Mouse (Mus musculus) MEL (cell line): Measurements from ENCODE around the gene Tldc1. TPM values are rescaled to one million over a fixed set of nuclear protein-coding genes. Genes with fewer than 3 reads are reported as not detected.

ENCODE experiments used
- DNase-seq: peaks from one replicate; pipeline ENCODE4 v3.0.0; 2011; ENCODE audit warnings: low read depth, low spot score
- H3K27ac ChIP-seq: 2 replicates; pipeline ENCODE4 v1.5.1; 2012; ENCODE audit warnings: low read depth, mild to moderate bottlenecking, control low read depth, low read length, moderate library complexity; ENCODE audit not compliant: control insufficient read depth
- H3K27me3 ChIP-seq, 2 experiments: fragments of 150-350 bp in 1 of 2; sonication (generic) in 1 of 2; 2 replicates each; pipeline ENCODE4 v1.6.1; 2012; ENCODE audit warnings: low read length in 2 of 2, mild to moderate bottlenecking in 2 of 2, improper control_type of control experiment in 1 of 2, moderate library complexity in 1 of 2; ENCODE audit not compliant: insufficient read depth in 2 of 2, control insufficient read depth in 1 of 2
- H3K36me3 ChIP-seq, 2 experiments: 2 replicates each; pipeline ENCODE4 v1.6.1; 2012 to 2014; ENCODE audit warnings: low read length in 2 of 2, improper control_type of control experiment in 1 of 2, inconsistent platforms in 1 of 2, mild to moderate bottlenecking in 1 of 2; ENCODE audit not compliant: insufficient read depth in 2 of 2, control insufficient read depth in 1 of 2
- H3K4me1 ChIP-seq, 2 experiments: fragments of 150-350 bp in 1 of 2; sonication (generic) in 1 of 2; 2 replicates each; pipeline ENCODE4 v1.6.1; 2012; ENCODE audit warnings: low read length in 2 of 2, improper control_type of control experiment in 1 of 2, mild to moderate bottlenecking in 1 of 2; ENCODE audit not compliant: insufficient read depth in 2 of 2, control insufficient read depth in 1 of 2
- H3K4me3 ChIP-seq, 2 experiments: fragments of 150-350 bp in 1 of 2; sonication (generic) in 1 of 2; 2 replicates each; pipeline ENCODE4 v1.5.1; 2012; ENCODE audit warnings: low read depth in 2 of 2, low read length in 2 of 2, mild to moderate bottlenecking in 2 of 2, moderate library complexity in 2 of 2, control low read depth in 1 of 2, improper control_type of control experiment in 1 of 2; ENCODE audit not compliant: control insufficient read depth in 1 of 2, insufficient read depth in 1 of 2
- H3K79me2 ChIP-seq: 2 replicates; pipeline ENCODE4 v1.6.1; 2012; ENCODE audit warnings: mild to moderate bottlenecking, low read length, moderate library complexity; ENCODE audit not compliant: control insufficient read depth, poor library complexity, insufficient read depth
- H3K9ac ChIP-seq: 2 replicates; pipeline ENCODE4 v1.6.1; 2012; ENCODE audit warnings: low read depth, mild to moderate bottlenecking, control low read depth, low read length, moderate library complexity; ENCODE audit not compliant: control insufficient read depth, poor library complexity, severe bottlenecking
- H3K9me3 ChIP-seq: fragments of 150-350 bp; sonication (generic); replicated peaks from 2 replicates; pipeline ENCODE4 v1.6.1; 2012; ENCODE audit warnings: mild to moderate bottlenecking, low read length, improper control_type of control experiment, moderate library complexity; ENCODE audit not compliant: insufficient read depth
- BHLHE40 ChIP-seq: IDR thresholded peaks from 2 replicates; pipeline ENCODE4 v1.6.1; 2012; ENCODE audit warnings: low read depth, mild to moderate bottlenecking, inconsistent platforms, low read length, improper control_type of control experiment, borderline replicate concordance
- CHD1 ChIP-seq: IDR thresholded peaks from 2 replicates; pipeline ENCODE4 v1.6.1; 2012; ENCODE audit warnings: low read depth, mild to moderate bottlenecking, inconsistent platforms, low read length, improper control_type of control experiment
- CHD2 ChIP-seq: IDR thresholded peaks from 2 replicates; pipeline ENCODE4 v1.6.1; 2011; ENCODE audit warnings: low read length, improper control_type of control experiment
- CTCF ChIP-seq, 3 experiments: IDR thresholded peaks in 2 of 3; conservative IDR thresholded peaks in 1 of 3; 2 replicates each; pipeline ENCODE4 v1.5.1; 2011 to 2012; ENCODE audit warnings: low read length in 3 of 3, low read depth in 2 of 3, mild to moderate bottlenecking in 2 of 3, improper control_type of control experiment in 1 of 3, inconsistent platforms in 1 of 3, mixed read lengths in 1 of 3, moderate library complexity in 1 of 3; ENCODE audit not compliant: control insufficient read depth in 1 of 3, insufficient read depth in 1 of 3, poor library complexity in 1 of 3, severe bottlenecking in 1 of 3
- E2F4 ChIP-seq: IDR thresholded peaks from 2 replicates; pipeline ENCODE4 v1.6.1; 2011; ENCODE audit warnings: low read depth, low read length, improper control_type of control experiment, borderline replicate concordance
- ELF1 ChIP-seq: IDR thresholded peaks from 2 replicates; pipeline ENCODE4 v1.6.1; 2014; ENCODE audit warnings: low read depth, mild to moderate bottlenecking, inconsistent platforms, low read length, improper control_type of control experiment, moderate library complexity
- EP300 ChIP-seq, 2 experiments: IDR thresholded peaks; 2 replicates each; pipeline ENCODE4 v1.6.1; 2011; ENCODE audit warnings: improper control_type of control experiment in 2 of 2, low read length in 2 of 2, low read depth in 1 of 2, mild to moderate bottlenecking in 1 of 2
- ETS1 ChIP-seq: IDR thresholded peaks from 2 replicates; pipeline ENCODE4 v1.6.1; 2012; ENCODE audit warnings: low read depth, mild to moderate bottlenecking, inconsistent platforms, low read length, improper control_type of control experiment, moderate library complexity
- GABPA ChIP-seq: IDR thresholded peaks from 2 replicates; pipeline ENCODE4 v1.6.1; 2012; ENCODE audit warnings: low read depth, mild to moderate bottlenecking, inconsistent platforms, low read length, improper control_type of control experiment, moderate library complexity
- GATA1 ChIP-seq: IDR thresholded peaks from 2 replicates; pipeline ENCODE4 v1.6.1; 2011; ENCODE audit warnings: low read depth, low read length, improper control_type of control experiment
- JUND ChIP-seq: IDR thresholded peaks from 2 replicates; pipeline ENCODE4 v1.6.1; 2011; ENCODE audit warnings: low read depth, mild to moderate bottlenecking, improper control_type of control experiment, low read length
- KAT2A ChIP-seq: conservative IDR thresholded peaks from 2 replicates; pipeline ENCODE4 v1.6.1; 2012; ENCODE audit warnings: low read depth, low read length, improper control_type of control experiment, inconsistent platforms
- MAX ChIP-seq: IDR thresholded peaks from 2 replicates; pipeline ENCODE4 v1.6.1; 2011; ENCODE audit warnings: low read length, improper control_type of control experiment
- MAZ ChIP-seq: IDR thresholded peaks from 2 replicates; pipeline ENCODE4 v1.6.1; 2012; ENCODE audit warnings: low read depth, mild to moderate bottlenecking, inconsistent platforms, low read length, improper control_type of control experiment
- MEF2A ChIP-seq: IDR thresholded peaks from 2 replicates; pipeline ENCODE4 v1.6.1; 2014; ENCODE audit warnings: low read depth, mild to moderate bottlenecking, inconsistent platforms, low read length, improper control_type of control experiment; ENCODE audit not compliant: poor library complexity, insufficient replicate concordance, severe bottlenecking; ENCODE audit errors: extremely low read depth
- MXI1 ChIP-seq: IDR thresholded peaks from 2 replicates; pipeline ENCODE4 v1.6.1; 2011; ENCODE audit warnings: mild to moderate bottlenecking, low read depth, low read length, improper control_type of control experiment
- MYB ChIP-seq: IDR thresholded peaks from 2 replicates; pipeline ENCODE4 v1.6.1; 2011; ENCODE audit warnings: mild to moderate bottlenecking, low read depth, low read length, improper control_type of control experiment
- MYC ChIP-seq: IDR thresholded peaks from 2 replicates; pipeline ENCODE4 v1.6.1; 2011; ENCODE audit warnings: low read depth, mild to moderate bottlenecking, low read length, improper control_type of control experiment, moderate library complexity
- NELFE ChIP-seq: IDR thresholded peaks from 2 replicates; pipeline ENCODE4 v1.6.1; 2011; ENCODE audit warnings: low read depth, low read length, improper control_type of control experiment
- POLR2A ChIP-seq, 2 experiments: IDR thresholded peaks; 2 replicates each; pipeline ENCODE4 v1.6.1; 2011 to 2012; ENCODE audit warnings: low read length in 2 of 2, mild to moderate bottlenecking in 2 of 2, control low read depth in 1 of 2, improper control_type of control experiment in 1 of 2, low read depth in 1 of 2, moderate library complexity in 1 of 2; ENCODE audit not compliant: control insufficient read depth in 1 of 2, insufficient read depth in 1 of 2, poor library complexity in 1 of 2
- POLR2AphosphoS2 ChIP-seq: IDR thresholded peaks from 2 replicates; pipeline ENCODE4 v1.6.1; 2011; ENCODE audit warnings: low read length, improper control_type of control experiment
- POLR2AphosphoS5 ChIP-seq: IDR thresholded peaks from 2 replicates; pipeline ENCODE4 v1.6.1; 2012; ENCODE audit warnings: low read depth, borderline replicate concordance, mild to moderate bottlenecking, inconsistent platforms, low read length, moderate library complexity, mixed read lengths
- SIN3A ChIP-seq: IDR thresholded peaks from 2 replicates; pipeline ENCODE4 v1.6.1; 2012; ENCODE audit warnings: low read length, improper control_type of control experiment, inconsistent platforms
- SMC3 ChIP-seq: IDR thresholded peaks from 2 replicates; pipeline ENCODE4 v1.6.1; 2011; ENCODE audit warnings: low read depth, low read length, improper control_type of control experiment
- TAL1 ChIP-seq: IDR thresholded peaks from 2 replicates; pipeline ENCODE4 v1.6.1; 2012; ENCODE audit warnings: mild to moderate bottlenecking, inconsistent platforms, low read length, moderate library complexity, mixed read lengths
- TBP ChIP-seq: IDR thresholded peaks from 2 replicates; pipeline ENCODE4 v1.8.0; 2011; ENCODE audit warnings: low read depth, low read length, improper control_type of control experiment
- TCF12 ChIP-seq: IDR thresholded peaks from 2 replicates; pipeline ENCODE4 v1.6.1; 2014; ENCODE audit warnings: low read depth, mild to moderate bottlenecking, inconsistent platforms, low read length, improper control_type of control experiment, moderate library complexity
- UBTF ChIP-seq: IDR thresholded peaks from 2 replicates; pipeline ENCODE4 v1.6.1; 2012; ENCODE audit warnings: low read depth, mild to moderate bottlenecking, inconsistent platforms, low read length, improper control_type of control experiment, moderate library complexity, borderline replicate concordance; ENCODE audit not compliant: insufficient read depth
- USF1 ChIP-seq: IDR thresholded peaks from 2 replicates; pipeline ENCODE4 v1.6.1; 2014; ENCODE audit warnings: low read depth, mild to moderate bottlenecking, inconsistent platforms, low read length, improper control_type of control experiment, moderate library complexity
- USF2 ChIP-seq, 2 experiments: IDR thresholded peaks; 2 replicates each; pipeline ENCODE4 v1.6.1; 2011 to 2012; ENCODE audit warnings: improper control_type of control experiment in 2 of 2, low read length in 2 of 2, borderline replicate concordance in 1 of 2, inconsistent platforms in 1 of 2, low read depth in 1 of 2, mild to moderate bottlenecking in 1 of 2; ENCODE audit not compliant: insufficient read depth in 1 of 2
- ZC3H11A ChIP-seq: IDR thresholded peaks from 2 replicates; pipeline ENCODE4 v1.6.1; 2012; ENCODE audit warnings: low read depth, mild to moderate bottlenecking, inconsistent platforms, low read length, improper control_type of control experiment
- ZKSCAN1 ChIP-seq: IDR thresholded peaks from 2 replicates; pipeline ENCODE4 v1.6.1; 2012; ENCODE audit warnings: low read depth, mild to moderate bottlenecking, inconsistent platforms, low read length, improper control_type of control experiment, moderate library complexity
- ZNF384 ChIP-seq: IDR thresholded peaks from 2 replicates; pipeline ENCODE4 v1.6.1; 2012; ENCODE audit warnings: low read depth, mild to moderate bottlenecking, inconsistent platforms, low read length, improper control_type of control experiment
- polyA plus RNA-seq, 2 experiments: library from polyadenylated mRNA; stranded (reverse) in 1 of 2; unstranded in 1 of 2; fragments of >175 nt in 1 of 2; fragments of >200 nt in 1 of 2; gene quantifications; 2 replicates each; pipeline versions ENCODE4 v1.2.1 to v1.2.4; 2012; ENCODE audit warnings: low replicate concordance in 2 of 2, low read depth in 1 of 2; ENCODE audit not compliant: insufficient read length in 2 of 2, insufficient read depth in 1 of 2, missing spikeins in 1 of 2
- total RNA-seq: library from RNA; depleted of rRNA; stranded (reverse); fragments of 300-350 nt; gene quantifications from 2 replicates; pipeline ENCODE4 v1.2.3, GENCODE M21; 2012

Gene Tldc1
- total and polyA plus RNA-seq, 3 experiments: 16.1 to 16.4 TPM; not detected in 1

DNA sequence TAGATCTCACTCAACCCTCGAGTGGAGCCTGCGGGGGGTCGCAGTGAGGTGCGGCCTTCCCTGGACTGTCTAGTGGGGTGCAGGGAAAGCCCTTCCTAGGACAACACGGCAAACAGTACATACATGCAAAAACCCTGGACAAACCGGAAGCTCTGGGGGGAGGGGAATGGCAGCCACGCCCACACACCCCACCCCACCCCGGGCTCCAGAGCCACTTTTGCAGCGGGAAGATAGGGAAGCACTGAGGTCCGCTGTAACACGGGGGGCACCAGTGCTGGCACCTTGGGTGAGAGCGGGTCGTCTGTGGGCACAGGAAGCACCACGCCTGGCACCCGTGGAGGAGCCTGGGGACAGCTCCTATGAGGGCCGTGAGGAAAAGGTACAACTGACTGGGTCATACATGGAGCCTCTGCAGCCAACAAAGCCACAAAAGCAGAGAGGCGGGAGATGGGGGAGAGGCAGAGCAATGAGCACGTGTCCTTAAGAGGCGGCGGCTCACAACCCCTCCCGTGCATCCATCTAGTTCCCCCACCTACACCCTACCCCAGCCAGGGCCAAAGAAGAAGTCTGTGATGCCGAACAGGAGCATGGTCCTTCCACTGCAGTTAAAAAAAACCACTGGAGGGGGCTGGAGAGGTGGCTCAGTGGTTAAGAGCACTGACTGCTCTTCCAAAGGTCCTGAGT is 12.3 kb downstream of the Tldc1 start:
- Histone ChIP-seq H3K9ac (peak overlapping the region; percentile 70), H3K36me3 (peaks cover 0 to 12% of the 10 kb centered on the region in 2 experiments; a peak in 2 of 4 replicates), H3K79me2 (no peaks in the 10 kb centered on the region; the same call in 1 of the 2 replicates), H3K27ac (peak overlapping the region; percentile 70), H3K4me3 (peak overlapping the region; percentile 41 to 43), H3K4me1 (peaks cover 14 to 38% of the 10 kb centered on the region in 2 experiments), H3K27me3 (no peaks in the 10 kb centered on the region), H3K9me3 (no peaks in the 10 kb centered on the region)
- peak in 1 of 2 experiments; percentile 61; a peak in 2 of 4 replicates for TF ChIP-seq POLR2A (IDR thresholded peaks at IDR 0.05; ENCODE audit: control insufficient read depth in 1 of 2, insufficient read depth in 1 of 2, low read depth in 1 of 2, low read length in 2 of 2, poor library complexity in 1 of 2)
- no peak for TF ChIP-seq ETS1
- TF ChIP-seq JUND: no peak
- peak; percentile 47; the same call in 1 of the 2 replicates for TF ChIP-seq MXI1
- no peak for TF ChIP-seq UBTF
- TF ChIP-seq TBP: peak; percentile 76
- TF ChIP-seq TAL1: no peak
- 0 out of 2 replicates have a peak, but pooled peaks have one; percentile 32 for TF ChIP-seq NELFE
- peak; percentile 26; the same call in 1 of the 2 replicates for TF ChIP-seq TCF12
- TF ChIP-seq MYB: no peak
- 0 out of 2 replicates have a peak, but pooled peaks have one; percentile 9 for TF ChIP-seq MAZ
- TF ChIP-seq POLR2AphosphoS2: no peak
- TF ChIP-seq SIN3A: peak; percentile 47; the same call in 1 of the 2 replicates
- no peak for TF ChIP-seq MEF2A
- TF ChIP-seq ZC3H11A: no peak
- 0 out of 2 replicates have a peak, but pooled peaks have one; percentile 9 for TF ChIP-seq CHD2
- TF ChIP-seq GABPA: no peak
- TF ChIP-seq MYC: 0 out of 2 replicates have a peak, but pooled peaks have one; percentile 20
- TF ChIP-seq E2F4: no peak
- TF ChIP-seq GATA1: no peak
- TF ChIP-seq ZNF384: peak; percentile 50; the same call in 1 of the 2 replicates
- no peak for TF ChIP-seq POLR2AphosphoS5
- TF ChIP-seq EP300 (IDR thresholded peaks at IDR 0.05; ENCODE audit: low read depth in 1 of 2, low read length in 2 of 2): peak in 1 of 2 experiments; percentile 68; a peak in 2 of 4 replicates
- TF ChIP-seq SMC3: no peak
- no peak for TF ChIP-seq USF2 (IDR thresholded peaks at IDR 0.05; ENCODE audit: borderline replicate concordance in 1 of 2, insufficient read depth in 1 of 2, low read depth in 1 of 2, low read length in 2 of 2)
- peak; percentile 75 for TF ChIP-seq USF1
- TF ChIP-seq ZKSCAN1: no peak
- TF ChIP-seq MAX: peak; percentile 86
- no peak; a peak in 1 of 6 replicates for TF ChIP-seq CTCF (IDR thresholded peaks at IDR 0.05 in 2 of 3, conservative IDR thresholded peaks at IDR 0.05 in 1 of 3; ENCODE audit: control insufficient read depth in 1 of 3, insufficient read depth in 1 of 3, low read depth in 2 of 3, low read length in 3 of 3, poor library complexity in 1 of 3, severe bottlenecking in 1 of 3)
- peak; percentile 69 for TF ChIP-seq ELF1
- TF ChIP-seq KAT2A: no peak
- no peak for TF ChIP-seq CHD1
- TF ChIP-seq BHLHE40: peak; percentile 30; the same call in 1 of the 2 replicates
- DNase-seq: peak; percentile 74
